Mouse (Mus musculus): ENCODE measurements around the gene Uba2.

GRCm38 (mm10) chr7:34131118-34131517 is 38.3 kb downstream of the Uba2 start:
- TF ChIP-seq CTCF (IDR thresholded peaks at IDR 0.05; ENCODE audit: borderline replicate concordance, extremely low read depth, insufficient read depth, insufficient read length) (no peak), POLR2A (IDR thresholded peaks at IDR 0.05; ENCODE audit: borderline replicate concordance, extremely low read depth, insufficient read depth, insufficient read length, poor library complexity, severe bottlenecking) (no peak)

Data from brain, embryonic 14.5 days (tissue).